Mouse (Mus musculus) MEL (cell line): ENCODE results near the gene Nos1. TPM values are rescaled to one million over a fixed set of nuclear protein-coding genes. Genes with fewer than 3 reads are reported as not detected.

Source experiments
- DNase-seq: peaks from one replicate; pipeline ENCODE4 v3.0.0; 2011; ENCODE audit warnings: low read depth, low spot score
- H3K27ac ChIP-seq: 2 replicates; pipeline ENCODE4 v1.5.1; 2012; ENCODE audit warnings: low read depth, mild to moderate bottlenecking, control low read depth, low read length, moderate library complexity; ENCODE audit not compliant: control insufficient read depth
- H3K27me3 ChIP-seq, 2 experiments: fragments of 150-350 bp in 1 of 2; sonication (generic) in 1 of 2; 2 replicates each; pipeline ENCODE4 v1.6.1; 2012; ENCODE audit warnings: low read length in 2 of 2, mild to moderate bottlenecking in 2 of 2, improper control_type of control experiment in 1 of 2, moderate library complexity in 1 of 2; ENCODE audit not compliant: insufficient read depth in 2 of 2, control insufficient read depth in 1 of 2
- H3K36me3 ChIP-seq, 2 experiments: 2 replicates each; pipeline ENCODE4 v1.6.1; 2012 to 2014; ENCODE audit warnings: low read length in 2 of 2, improper control_type of control experiment in 1 of 2, inconsistent platforms in 1 of 2, mild to moderate bottlenecking in 1 of 2; ENCODE audit not compliant: insufficient read depth in 2 of 2, control insufficient read depth in 1 of 2
- H3K4me1 ChIP-seq, 2 experiments: fragments of 150-350 bp in 1 of 2; sonication (generic) in 1 of 2; 2 replicates each; pipeline ENCODE4 v1.6.1; 2012; ENCODE audit warnings: low read length in 2 of 2, improper control_type of control experiment in 1 of 2, mild to moderate bottlenecking in 1 of 2; ENCODE audit not compliant: insufficient read depth in 2 of 2, control insufficient read depth in 1 of 2
- H3K4me3 ChIP-seq, 2 experiments: fragments of 150-350 bp in 1 of 2; sonication (generic) in 1 of 2; 2 replicates each; pipeline ENCODE4 v1.5.1; 2012; ENCODE audit warnings: low read depth in 2 of 2, low read length in 2 of 2, mild to moderate bottlenecking in 2 of 2, moderate library complexity in 2 of 2, control low read depth in 1 of 2, improper control_type of control experiment in 1 of 2; ENCODE audit not compliant: control insufficient read depth in 1 of 2, insufficient read depth in 1 of 2
- H3K79me2 ChIP-seq: 2 replicates; pipeline ENCODE4 v1.6.1; 2012; ENCODE audit warnings: mild to moderate bottlenecking, low read length, moderate library complexity; ENCODE audit not compliant: control insufficient read depth, poor library complexity, insufficient read depth
- H3K9ac ChIP-seq: 2 replicates; pipeline ENCODE4 v1.6.1; 2012; ENCODE audit warnings: low read depth, mild to moderate bottlenecking, control low read depth, low read length, moderate library complexity; ENCODE audit not compliant: control insufficient read depth, poor library complexity, severe bottlenecking
- H3K9me3 ChIP-seq: fragments of 150-350 bp; sonication (generic); replicated peaks from 2 replicates; pipeline ENCODE4 v1.6.1; 2012; ENCODE audit warnings: mild to moderate bottlenecking, low read length, improper control_type of control experiment, moderate library complexity; ENCODE audit not compliant: insufficient read depth
- BHLHE40 ChIP-seq: IDR thresholded peaks from 2 replicates; pipeline ENCODE4 v1.6.1; 2012; ENCODE audit warnings: low read depth, mild to moderate bottlenecking, inconsistent platforms, low read length, improper control_type of control experiment, borderline replicate concordance
- CHD2 ChIP-seq: IDR thresholded peaks from 2 replicates; pipeline ENCODE4 v1.6.1; 2011; ENCODE audit warnings: low read length, improper control_type of control experiment
- ELF1 ChIP-seq: IDR thresholded peaks from 2 replicates; pipeline ENCODE4 v1.6.1; 2014; ENCODE audit warnings: low read depth, mild to moderate bottlenecking, inconsistent platforms, low read length, improper control_type of control experiment, moderate library complexity
- EP300 ChIP-seq, 2 experiments: IDR thresholded peaks; 2 replicates each; pipeline ENCODE4 v1.6.1; 2011; ENCODE audit warnings: improper control_type of control experiment in 2 of 2, low read length in 2 of 2, low read depth in 1 of 2, mild to moderate bottlenecking in 1 of 2
- ETS1 ChIP-seq: IDR thresholded peaks from 2 replicates; pipeline ENCODE4 v1.6.1; 2012; ENCODE audit warnings: low read depth, mild to moderate bottlenecking, inconsistent platforms, low read length, improper control_type of control experiment, moderate library complexity
- GABPA ChIP-seq: IDR thresholded peaks from 2 replicates; pipeline ENCODE4 v1.6.1; 2012; ENCODE audit warnings: low read depth, mild to moderate bottlenecking, inconsistent platforms, low read length, improper control_type of control experiment, moderate library complexity
- HCFC1 ChIP-seq: IDR thresholded peaks from 2 replicates; pipeline ENCODE4 v1.6.1; 2012; ENCODE audit warnings: low read depth, mild to moderate bottlenecking, inconsistent platforms, low read length, improper control_type of control experiment, moderate library complexity
- MAX ChIP-seq: IDR thresholded peaks from 2 replicates; pipeline ENCODE4 v1.6.1; 2011; ENCODE audit warnings: low read length, improper control_type of control experiment
- MXI1 ChIP-seq: IDR thresholded peaks from 2 replicates; pipeline ENCODE4 v1.6.1; 2011; ENCODE audit warnings: mild to moderate bottlenecking, low read depth, low read length, improper control_type of control experiment
- NRF1 ChIP-seq: IDR thresholded peaks from 2 replicates; pipeline ENCODE4 v1.6.1; 2014; ENCODE audit warnings: low read depth, mild to moderate bottlenecking, inconsistent platforms, low read length, improper control_type of control experiment, moderate library complexity; ENCODE audit not compliant: poor library complexity, insufficient read depth, severe bottlenecking
- RAD21 ChIP-seq: IDR thresholded peaks from 2 replicates; pipeline ENCODE4 v1.6.1; 2011; ENCODE audit warnings: mild to moderate bottlenecking, low read depth, low read length, improper control_type of control experiment
- TBP ChIP-seq: IDR thresholded peaks from 2 replicates; pipeline ENCODE4 v1.8.0; 2011; ENCODE audit warnings: low read depth, low read length, improper control_type of control experiment
- TCF12 ChIP-seq: IDR thresholded peaks from 2 replicates; pipeline ENCODE4 v1.6.1; 2014; ENCODE audit warnings: low read depth, mild to moderate bottlenecking, inconsistent platforms, low read length, improper control_type of control experiment, moderate library complexity
- UBTF ChIP-seq: IDR thresholded peaks from 2 replicates; pipeline ENCODE4 v1.6.1; 2012; ENCODE audit warnings: low read depth, mild to moderate bottlenecking, inconsistent platforms, low read length, improper control_type of control experiment, moderate library complexity, borderline replicate concordance; ENCODE audit not compliant: insufficient read depth
- USF1 ChIP-seq: IDR thresholded peaks from 2 replicates; pipeline ENCODE4 v1.6.1; 2014; ENCODE audit warnings: low read depth, mild to moderate bottlenecking, inconsistent platforms, low read length, improper control_type of control experiment, moderate library complexity
- ZC3H11A ChIP-seq: IDR thresholded peaks from 2 replicates; pipeline ENCODE4 v1.6.1; 2012; ENCODE audit warnings: low read depth, mild to moderate bottlenecking, inconsistent platforms, low read length, improper control_type of control experiment
- ZKSCAN1 ChIP-seq: IDR thresholded peaks from 2 replicates; pipeline ENCODE4 v1.6.1; 2012; ENCODE audit warnings: low read depth, mild to moderate bottlenecking, inconsistent platforms, low read length, improper control_type of control experiment, moderate library complexity
- ZNF384 ChIP-seq: IDR thresholded peaks from 2 replicates; pipeline ENCODE4 v1.6.1; 2012; ENCODE audit warnings: low read depth, mild to moderate bottlenecking, inconsistent platforms, low read length, improper control_type of control experiment
- polyA plus RNA-seq, 2 experiments: library from polyadenylated mRNA; stranded (reverse) in 1 of 2; unstranded in 1 of 2; fragments of >175 nt in 1 of 2; fragments of >200 nt in 1 of 2; gene quantifications; 2 replicates each; pipeline versions ENCODE4 v1.2.1 to v1.2.4; 2012; ENCODE audit warnings: low replicate concordance in 2 of 2, low read depth in 1 of 2; ENCODE audit not compliant: insufficient read length in 2 of 2, insufficient read depth in 1 of 2, missing spikeins in 1 of 2
- total RNA-seq: library from RNA; depleted of rRNA; stranded (reverse); fragments of 300-350 nt; gene quantifications from 2 replicates; pipeline ENCODE4 v1.2.3, GENCODE M21; 2012

Nos1 gene
- total and polyA plus RNA-seq, 3 experiments, result 0.35 to 1.5 TPM; not detected in 1

DNA sequence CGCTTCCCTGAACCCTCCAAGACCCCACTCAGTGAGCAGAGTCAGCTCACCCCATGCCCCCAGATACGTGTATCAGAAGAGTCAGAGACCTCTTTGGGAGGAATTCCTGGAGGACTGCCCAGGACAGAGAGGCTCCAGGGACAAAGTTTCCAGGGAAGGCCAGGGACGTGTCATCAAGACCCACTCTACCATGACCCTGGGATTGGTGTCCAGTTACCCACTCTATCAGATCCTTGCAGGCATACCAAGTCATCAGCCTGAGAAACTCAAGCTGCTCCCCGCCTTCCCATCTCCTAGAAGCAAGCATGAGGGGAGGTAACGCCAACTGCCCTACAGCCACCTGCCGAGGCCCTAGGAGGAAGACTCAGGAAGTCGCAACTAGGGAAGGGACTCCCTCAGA, 39.6 kb downstream of the Nos1 start:
- no peak overlapping the region for H3K27ac ChIP-seq
- DNase-seq, result no peak

DNA sequence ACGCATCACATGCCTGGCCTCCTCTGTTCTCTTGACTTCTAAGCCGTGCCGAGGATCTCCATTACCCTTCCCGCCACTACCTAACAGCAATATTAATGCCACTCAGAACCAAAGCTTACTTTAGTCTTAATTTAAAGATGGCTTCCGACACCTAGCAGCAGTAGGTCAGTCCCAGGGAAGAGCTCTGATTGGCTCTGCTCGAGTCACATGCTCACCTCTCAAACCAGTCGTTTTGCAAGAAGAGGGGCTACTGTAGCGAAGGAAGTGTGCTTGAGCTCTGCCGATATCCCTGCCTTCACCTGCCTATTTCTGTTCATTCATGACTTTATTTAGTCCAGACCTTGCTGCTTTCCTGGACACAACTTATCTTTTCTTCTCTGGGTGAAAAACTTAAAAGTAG, 43.0 kb downstream of the Nos1 start:
- Histone ChIP-seq H3K27ac (no peak overlapping the region), H3K9me3 (no peaks in the 10 kb centered on the region), H3K9ac (no peak overlapping the region), H3K36me3 (no peaks in the 10 kb centered on the region), H3K27me3 (no peaks in the 10 kb centered on the region), H3K4me3 (no peak overlapping the region), H3K79me2 (no peaks in the 10 kb centered on the region), H3K4me1 (no peaks in the 10 kb centered on the region)
- TF ChIP-seq ZC3H11A, result no peak
- no peak for TF ChIP-seq ETS1
- no peak for TF ChIP-seq BHLHE40
- TF ChIP-seq ZNF384, result no peak
- no peak for TF ChIP-seq TCF12
- no peak for DNase-seq

More for the DNA sequence above, 39.6 kb downstream of the Nos1 start:
- no peaks in the 10 kb centered on the region for H3K4me1 ChIP-seq
- H3K4me3 ChIP-seq, result no peak overlapping the region
- H3K27me3 ChIP-seq, result no peaks in the 10 kb centered on the region
- H3K79me2 ChIP-seq, result no peaks in the 10 kb centered on the region
- TF ChIP-seq TBP (no peak), BHLHE40 (no peak), ZKSCAN1 (no peak), CHD2 (no peak), NRF1 (no peak), MXI1 (no peak), ZC3H11A (no peak), ETS1 (no peak), ZNF384 (no peak), GABPA (no peak), UBTF (no peak), HCFC1 (no peak), RAD21 (no peak), ELF1 (no peak), USF1 (no peak), EP300 (IDR thresholded peaks at IDR 0.05; ENCODE audit: low read depth in 1 of 2, low read length in 2 of 2) (no peak), MAX (no peak)
- no peaks in the 10 kb centered on the region for H3K9me3 ChIP-seq
- H3K9ac ChIP-seq, result no peak overlapping the region
- H3K36me3 ChIP-seq, result no peaks in the 10 kb centered on the region
